Mouse (Mus musculus) liver, adult 2 months (tissue): ENCODE data around the gene Ppfia3.

Experiments
- CTCF ChIP-seq: fragments of 200-500 bp; IDR thresholded peaks from 2 replicates; pipeline ENCODE4 v1.5.1; 2011; ENCODE audit warnings: low read depth, low read length, control low read depth
- POLR2A ChIP-seq: fragments of 200-500 bp; IDR thresholded peaks from 2 replicates; pipeline ENCODE4 v1.6.1; 2011; ENCODE audit warnings: low read length, control low read depth; ENCODE audit not compliant: insufficient read depth; ENCODE audit errors: extremely low read depth

GRCm38 (mm10) chr7:45413864-45414739, 47.3 kb upstream of the Ppfia3 start:
- TF ChIP-seq CTCF = no peak
- no peak for TF ChIP-seq POLR2A
